17 mouse cellular contexts compared by ENCODE assay signal in genomic region chr11:85769740-85770139, GRCm38 (mm10).
"Had no signal": no experiment of that assay in that cellular context is flagged by ENCODE, and none has a peak within 500 bp of the region (broad histone marks: within the 10 kb centered on the region; RNA-seq: fewer than 3 reads in every experiment).

No protein-coding gene starts in this region.

- H3K27ac ChIP-seq: hindbrain, embryonic 15.5 days; layer of hippocampus, adult 2 months; limb, embryonic 12.5 days; midbrain, embryonic 12.5 days; neural tube, embryonic 13.5 days had no signal

- H3K9me3 ChIP-seq: hindbrain, embryonic 15.5 days; limb, embryonic 12.5 days; megakaryocyte, embryonic 14.5 days; midbrain, embryonic 12.5 days; neural tube, embryonic 13.5 days had no signal

- H3K4me2 ChIP-seq: hindbrain, embryonic 15.5 days; limb, embryonic 12.5 days; midbrain, embryonic 12.5 days; neural tube, embryonic 13.5 days had no signal

- H3K36me3 ChIP-seq: hindbrain, embryonic 15.5 days; limb, embryonic 12.5 days; midbrain, embryonic 12.5 days; neural tube, embryonic 13.5 days had no signal

- DNase-seq: kidney, adult 8-10 months; kidney, postnatal 10 days; kidney, postnatal 4 days; lung, postnatal 36 days; retina, postnatal 1 day; right cerebral cortex, postnatal 4 days; spleen, adult 18-20 months; thymus, adult 2 months; thymus, postnatal 25 days had no signal

- ATAC-seq: intestine, postnatal 0 days; midbrain, embryonic 16.5 days had no signal

- H3K9ac ChIP-seq: hindbrain, embryonic 15.5 days; limb, embryonic 12.5 days; midbrain, embryonic 12.5 days; neural tube, embryonic 13.5 days had no signal

- H3K4me3 ChIP-seq: hindbrain, embryonic 15.5 days; layer of hippocampus, adult 2 months; limb, embryonic 12.5 days; megakaryocyte, embryonic 14.5 days; midbrain, embryonic 12.5 days; neural tube, embryonic 13.5 days had no signal
